Mouse (Mus musculus) urinary bladder, postnatal 25 days (tissue): ENCODE data around the gene C87414.
"Not testable (repeated sequence)": the region's sequence is repeated elsewhere in the genome, so short reads cannot be mapped to it uniquely, and the experiment has no call there.

Experiments used
- DNase-seq: peaks from one replicate; pipeline ENCODE4 v3.0.0; 2022; ENCODE audit warnings: low spot score

Gene C87414

GRCm38 (mm10) chr5:93671451-93671850 is at the start of gene C87414:
C87414 (minus strand) TSS chr5:93671551.
- DNase-seq, result not testable (repeated sequence)

GRCm38 (mm10) chr5:93684661-93685060 is 13.3 kb upstream of the C87414 start:
- not testable (repeated sequence) for DNase-seq
